Mouse (Mus musculus): Measurements from ENCODE around the gene Gpatch3. TPM values are rescaled to one million over a fixed set of nuclear protein-coding genes. Genes with fewer than 3 reads are reported as not detected.

Gpatch3 gene
- polyA plus RNA-seq, 1 experiment from 2014 or later, result 9.0 TPM

Small RNA genes lying within 50 kb of the gene (microRNA-seq; reads per million reads assigned to microRNA genes)
- not detected for gene Gm23158

Other genes with a start within 250 kb of the Gpatch3 start
- gene Wdtc1, start 221.3 kb upstream of the Gpatch3 start, polyA plus RNA-seq (2015; fragmentation: Nextera tagmentation; extraction: Ambion mirVana), result 16.2 and 18.1 TPM in 2 replicates
- 6.5 and 6.7 TPM in 2 replicates for gene Slc9a1, start 205.0 kb upstream of the Gpatch3 start, polyA plus RNA-seq (2015; fragmentation: Nextera tagmentation; extraction: Ambion mirVana)
- 0.11 and 0.13 TPM in 2 replicates for gene Tent5b, start 94.6 kb upstream of the Gpatch3 start, polyA plus RNA-seq (2015; fragmentation: Nextera tagmentation; extraction: Ambion mirVana)
- 7.9 and 9.0 TPM in 2 replicates for gene Trnp1, start 76.2 kb upstream of the Gpatch3 start, polyA plus RNA-seq (2015; fragmentation: Nextera tagmentation; extraction: Ambion mirVana)
- 0.18 and 0.41 TPM in 2 replicates for gene Kdf1, start 55.8 kb upstream of the Gpatch3 start, polyA plus RNA-seq (2015; fragmentation: Nextera tagmentation; extraction: Ambion mirVana)
- 276 and 280 TPM in 2 replicates for gene Nudc, start 28.7 kb upstream of the Gpatch3 start, polyA plus RNA-seq (2015; fragmentation: Nextera tagmentation; extraction: Ambion mirVana)
- not detected in 2 replicates for gene Nr0b2, start 21.4 kb upstream of the Gpatch3 start, polyA plus RNA-seq (2015; fragmentation: Nextera tagmentation; extraction: Ambion mirVana)
- gene Gpn2, start 9.6 kb downstream of the Gpatch3 start, polyA plus RNA-seq (2015; fragmentation: Nextera tagmentation; extraction: Ambion mirVana), result 24.0 and 25.7 TPM in 2 replicates
- 0.97 and 1.1 TPM in 2 replicates for gene Sfn, start 27.4 kb downstream of the Gpatch3 start, polyA plus RNA-seq (2015; fragmentation: Nextera tagmentation; extraction: Ambion mirVana)
- gene Zdhhc18, start 75.4 kb downstream of the Gpatch3 start, polyA plus RNA-seq (2015; fragmentation: Nextera tagmentation; extraction: Ambion mirVana), result 4.9 and 6.3 TPM in 2 replicates
- 16.5 and 16.9 TPM in 2 replicates for gene Pigv, start 97.9 kb downstream of the Gpatch3 start, polyA plus RNA-seq (2015; fragmentation: Nextera tagmentation; extraction: Ambion mirVana)
- 40.1 and 40.9 TPM in 2 replicates for gene Arid1a, start 182.0 kb downstream of the Gpatch3 start, polyA plus RNA-seq (2015; fragmentation: Nextera tagmentation; extraction: Ambion mirVana)

Measured in forebrain, embryonic 15.5 days (tissue).